Mouse (Mus musculus) forebrain, embryonic 13.5 days (tissue): ENCODE results near the gene Tenm3. TPM values are rescaled to one million over a fixed set of nuclear protein-coding genes. Genes with fewer than 3 reads are reported as not detected.

Experiments used
- ATAC-seq: fragments of 200-750 bp; cut with Nextera tagmentation; 2 replicates; pipeline ENCODE4 v1.8.0; 2017
- H3K27ac ChIP-seq: fragments of 300-500 bp; sonication (generic); 2 replicates; pipeline ENCODE4 v1.5.1; 2015; ENCODE audit warnings: inconsistent platforms, mild to moderate bottlenecking, moderate library complexity
- H3K27me3 ChIP-seq: fragments of 300-500 bp; sonication (generic); 2 replicates; pipeline ENCODE4 v1.6.1; 2015; ENCODE audit warnings: mild to moderate bottlenecking, inconsistent platforms
- H3K36me3 ChIP-seq: fragments of 300-500 bp; sonication (generic); 2 replicates; pipeline ENCODE4 v1.6.1; 2015; ENCODE audit warnings: mild to moderate bottlenecking, inconsistent platforms; ENCODE audit not compliant: poor library complexity, severe bottlenecking
- H3K4me1 ChIP-seq: fragments of 300-500 bp; sonication (generic); 2 replicates; pipeline ENCODE4 v1.6.1; 2015; ENCODE audit warnings: inconsistent platforms
- H3K4me2 ChIP-seq: fragments of 300-500 bp; sonication (generic); 2 replicates; pipeline ENCODE4 v1.6.1; 2015; ENCODE audit warnings: inconsistent platforms, mild to moderate bottlenecking, moderate library complexity
- H3K4me3 ChIP-seq: fragments of 300-500 bp; sonication (generic); 2 replicates; pipeline ENCODE4 v1.5.1; 2015; ENCODE audit warnings: mild to moderate bottlenecking, inconsistent platforms
- H3K9ac ChIP-seq: fragments of 300-500 bp; sonication (generic); 2 replicates; pipeline ENCODE4 v1.6.1; 2015; ENCODE audit warnings: mild to moderate bottlenecking, inconsistent platforms
- H3K9me3 ChIP-seq: fragments of 300-500 bp; sonication (generic); replicated peaks from 2 replicates; pipeline ENCODE4 v1.6.1; 2016; ENCODE audit warnings: inconsistent platforms
- WGBS: fragments of 180-500 bp; shearing (Covaris S2); methylation state at CpG from one replicate; pipeline ENCODE4 v1.1.7; 2015; 5-methylcytosine and 5-hydroxymethylcytosine counted together
- polyA plus RNA-seq: library from polyadenylated mRNA; unstranded; fragments of >200 nt; fragmentation: Nextera tagmentation; extraction: Ambion mirVana; gene quantifications from 2 replicates; pipeline ENCODE4 v1.2.1, GENCODE M21; 2015

Gene Tenm3
- polyA plus RNA-seq, 1 experiment from 2014 or later, result 20.6 TPM

GRCm38 (mm10) chr8:48458373-48458772, 385.4 kb downstream of the Tenm3 start:
- peak overlapping the region; percentile 89 for H3K27ac ChIP-seq
- peak overlapping the region; percentile 37; the same call in 1 of the 2 replicates for H3K4me2 ChIP-seq
- H3K36me3 ChIP-seq, result no peaks in the 10 kb centered on the region
- peak; percentile 94 for ATAC-seq
- H3K9me3 ChIP-seq, result no peaks in the 10 kb centered on the region
- H3K4me1 ChIP-seq, result peaks cover 37% of the 10 kb centered on the region
- peak overlapping the region; percentile 43; the same call in 1 of the 2 replicates for H3K9ac ChIP-seq
- H3K27me3 ChIP-seq, result peaks cover 16% of the 10 kb centered on the region; the same call in 1 of the 2 replicates
- WGBS, result 4% methylated on average over 5 of the region's 5 CpGs
- H3K4me3 ChIP-seq, result no peak overlapping the region

GRCm38 (mm10) chr8:48456328-48457124, 387.2 kb downstream of the Tenm3 start:
- Histone ChIP-seq H3K9ac (0 out of 2 replicates have a peak overlapping the region, but pooled peaks have one; percentile 14), H3K27ac (peak overlapping the region; percentile 68; the same call in 1 of the 2 replicates), H3K4me2 (peak overlapping the region; percentile 44), H3K4me1 (peaks cover 38% of the 10 kb centered on the region), H3K27me3 (peaks cover 10% of the 10 kb centered on the region; the same call in 1 of the 2 replicates), H3K4me3 (peak overlapping the region; percentile 14; the same call in 1 of the 2 replicates), H3K9me3 (no peaks in the 10 kb centered on the region), H3K36me3 (no peaks in the 10 kb centered on the region)
- peak; percentile 5; the same call in 1 of the 2 replicates for ATAC-seq
- 13% methylated on average over 22 of the region's 22 CpGs for WGBS

GRCm38 (mm10) chr8:48451247-48451635, 392.5 kb downstream of the Tenm3 start:
- 0 out of 2 replicates have a peak, but pooled peaks have one; percentile 46 for ATAC-seq
- Histone ChIP-seq H3K4me2 (peak overlapping the region; percentile 32), H3K27ac (no peak overlapping the region; the same call in 1 of the 2 replicates), H3K9me3 (no peaks in the 10 kb centered on the region), H3K4me1 (peaks cover 41% of the 10 kb centered on the region), H3K27me3 (peaks cover 9% of the 10 kb centered on the region; the same call in 1 of the 2 replicates), H3K36me3 (no peaks in the 10 kb centered on the region), H3K4me3 (no peak overlapping the region), H3K9ac (0 out of 2 replicates have a peak overlapping the region, but pooled peaks have one; percentile 30)
- WGBS, result 17% methylated on average over 7 of the region's 7 CpGs

GRCm38 (mm10) chr8:48450397-48451246, 393.1 kb downstream of the Tenm3 start:
- WGBS, result 50% methylated on average over 23 of the region's 23 CpGs
- ATAC-seq, result no peak

GRCm38 (mm10) chr8:48449625-48450024, 394.1 kb downstream of the Tenm3 start:
- no peak overlapping the region for H3K9ac ChIP-seq
- H3K4me1 ChIP-seq, result peaks cover 36% of the 10 kb centered on the region
- no peak overlapping the region for H3K4me2 ChIP-seq
- no peaks in the 10 kb centered on the region for H3K9me3 ChIP-seq
- H3K27ac ChIP-seq, result no peak overlapping the region
- ATAC-seq, result no peak
- peaks cover 8% of the 10 kb centered on the region; the same call in 1 of the 2 replicates for H3K27me3 ChIP-seq
- H3K36me3 ChIP-seq, result no peaks in the 10 kb centered on the region
- H3K4me3 ChIP-seq, result no peak overlapping the region
- 6% methylated on average over 3 of the region's 3 CpGs for WGBS

More at GRCm38 (mm10) chr8:48450397-48451246, 393.1 kb downstream of the Tenm3 start:
- H3K9ac ChIP-seq, result 0 out of 2 replicates have a peak overlapping the region, but pooled peaks have one; percentile 30
- no peak overlapping the region for H3K27ac ChIP-seq
- peaks cover 9% of the 10 kb centered on the region; the same call in 1 of the 2 replicates for H3K27me3 ChIP-seq
- peak overlapping the region; percentile 32 for H3K4me2 ChIP-seq
- no peak overlapping the region for H3K4me3 ChIP-seq
- H3K9me3 ChIP-seq, result no peaks in the 10 kb centered on the region
- H3K36me3 ChIP-seq, result no peaks in the 10 kb centered on the region
- peaks cover 38% of the 10 kb centered on the region for H3K4me1 ChIP-seq

GRCm38 (mm10) chr8:48445690-48446089, 398.1 kb downstream of the Tenm3 start:
- H3K27me3 ChIP-seq, result no peaks in the 10 kb centered on the region
- H3K27ac ChIP-seq, result no peak overlapping the region
- no peak overlapping the region for H3K4me2 ChIP-seq
- 72% methylated on average over 4 of the region's 4 CpGs for WGBS
- peaks cover 27% of the 10 kb centered on the region for H3K4me1 ChIP-seq
- H3K9me3 ChIP-seq, result no peaks in the 10 kb centered on the region
- 0 out of 2 replicates have a peak, but pooled peaks have one; percentile 16 for ATAC-seq
- H3K9ac ChIP-seq, result no peak overlapping the region
- no peak overlapping the region for H3K4me3 ChIP-seq
- no peaks in the 10 kb centered on the region for H3K36me3 ChIP-seq

- Histone ChIP-seq H3K9ac (no peak overlapping the region), H3K27ac (no peak overlapping the region), H3K4me3 (no peak overlapping the region), H3K9me3 (no peaks in the 10 kb centered on the region), H3K4me2 (no peak overlapping the region), H3K27me3 (no peaks in the 10 kb centered on the region), H3K4me1 (peaks cover 11% of the 10 kb centered on the region), H3K36me3 (no peaks in the 10 kb centered on the region)
- no peak for ATAC-seq
- WGBS, result 92% methylated on average over 12 of the region's 12 CpGs
These were observed 404.3 kb downstream of the Tenm3 start for GRCm38 (mm10) chr8:48439491-48439890.

- ATAC-seq, result peak; percentile 82
- Histone ChIP-seq H3K9ac (no peak overlapping the region), H3K36me3 (no peaks in the 10 kb centered on the region), H3K4me1 (peaks cover 11% of the 10 kb centered on the region), H3K4me2 (peak overlapping the region; percentile 44), H3K27ac (no peak overlapping the region), H3K27me3 (no peaks in the 10 kb centered on the region), H3K4me3 (peak overlapping the region; percentile 6; the same call in 1 of the 2 replicates), H3K9me3 (no peaks in the 10 kb centered on the region)
- 6% methylated on average over 16 of the region's 16 CpGs for WGBS
These were observed 406.1 kb downstream of the Tenm3 start for GRCm38 (mm10) chr8:48437523-48438207.

GRCm38 (mm10) chr8:48425101-48425500, 418.6 kb downstream of the Tenm3 start:
- 95% methylated on average over 11 of the region's 11 CpGs for WGBS
- H3K9me3 ChIP-seq, result 0 out of 2 replicates have a peak, but pooled peaks cover 3% of the 10 kb centered on the region

GRCm38 (mm10) chr8:48417714-48418113, 426.0 kb downstream of the Tenm3 start:
- ATAC-seq, result no peak; the same call in 1 of the 2 replicates
- WGBS, result 70% methylated on average over 11 of the region's 11 CpGs

More at GRCm38 (mm10) chr8:48425101-48425500, 418.6 kb downstream of the Tenm3 start:
- H3K36me3 ChIP-seq, result no peaks in the 10 kb centered on the region
- no peak overlapping the region for H3K4me3 ChIP-seq
- no peak overlapping the region for H3K4me2 ChIP-seq
- no peaks in the 10 kb centered on the region for H3K4me1 ChIP-seq
- H3K27ac ChIP-seq, result no peak overlapping the region
- no peak overlapping the region for H3K9ac ChIP-seq
- no peak for ATAC-seq
- H3K27me3 ChIP-seq, result no peaks in the 10 kb centered on the region

GRCm38 (mm10) chr8:48410916-48411315, 432.8 kb downstream of the Tenm3 start:
- Histone ChIP-seq H3K9me3 (peaks cover 6% of the 10 kb centered on the region), H3K27ac (no peak overlapping the region), H3K27me3 (no peaks in the 10 kb centered on the region), H3K9ac (no peak overlapping the region), H3K4me1 (0 out of 2 replicates have a peak, but pooled peaks cover 6% of the 10 kb centered on the region), H3K36me3 (peaks cover 6% of the 10 kb centered on the region), H3K4me2 (no peak overlapping the region), H3K4me3 (no peak overlapping the region)
- ATAC-seq, result no peak
- WGBS, result 97% methylated on average over 8 of the region's 8 CpGs

More at GRCm38 (mm10) chr8:48417714-48418113, 426.0 kb downstream of the Tenm3 start:
- Histone ChIP-seq H3K27me3 (no peaks in the 10 kb centered on the region), H3K9me3 (0 out of 2 replicates have a peak, but pooled peaks cover 3% of the 10 kb centered on the region), H3K9ac (no peak overlapping the region), H3K4me3 (no peak overlapping the region), H3K36me3 (peaks cover 3% of the 10 kb centered on the region; the same call in 1 of the 2 replicates), H3K4me2 (no peak overlapping the region), H3K27ac (no peak overlapping the region), H3K4me1 (peaks cover 14% of the 10 kb centered on the region)
